Mouse (Mus musculus): ENCODE results near the gene Accsl.

Gene Accsl

GRCm38 (mm10) chr2:93874606-93875005, 5.6 kb upstream of the Accsl start:
- in situ Hi-C loops (cut with MseI, MboI): no loop called here

- in situ Hi-C loops (cut with MseI, MboI): no loop called here
These were observed 5.2 kb upstream of the Accsl start for GRCm38 (mm10) chr2:93874227-93874514.

GRCm38 (mm10) chr2:93873449-93874226, 4.7 kb upstream of the Accsl start:
- in situ Hi-C loops (cut with MseI, MboI): no loop called here

- in situ Hi-C loops (cut with MseI, MboI): no loop called here
These were observed 3.3 kb upstream of the Accsl start for GRCm38 (mm10) chr2:93872257-93872656.

GRCm38 (mm10) chr2:93871411-93871925, 2.5 kb upstream of the Accsl start:
- in situ Hi-C loops (cut with MseI, MboI): no loop called here

GRCm38 (mm10) chr2:93870842-93871241, 1.9 kb upstream of the Accsl start:
- in situ Hi-C loops (cut with MseI, MboI): no loop called here

- in situ Hi-C loops (cut with MseI, MboI): loop anchor here (5.0 kb wide), 2 partner anchors 129 to 134 kb away; partner anchors contain the start of gene Gm27027 (in 1 of the 2)
These were observed 391 bp downstream of the Accsl start for GRCm38 (mm10) chr2:93868566-93868965.

GRCm38 (mm10) chr2:93863229-93863628, 5.7 kb downstream of the Accsl start:
- in situ Hi-C loops (cut with MseI, MboI): no loop called here

GRCm38 (mm10) chr2:93858845-93859244, 10.1 kb downstream of the Accsl start:
- in situ Hi-C loops (cut with MseI, MboI): no loop called here

- in situ Hi-C loops (cut with MseI, MboI): no loop called here
These were observed 17.7 kb downstream of the Accsl start for GRCm38 (mm10) chr2:93851303-93851702.

GRCm38 (mm10) chr2:93850317-93850944, 18.5 kb downstream of the Accsl start:
- in situ Hi-C loops (cut with MseI, MboI): no loop called here

- in situ Hi-C loops (cut with MseI, MboI): no loop called here
These were observed 19.4 kb downstream of the Accsl start, which contains the start of gene Accs for GRCm38 (mm10) chr2:93849505-93850089. Accs (minus strand) TSS chr2:93849943.

- in situ Hi-C loops (cut with MseI, MboI): no loop called here
These were observed 27.6 kb downstream of the Accsl start for GRCm38 (mm10) chr2:93841349-93841748.

- in situ Hi-C loops (cut with MseI, MboI): no loop called here
These were observed 28.8 kb downstream of the Accsl start for GRCm38 (mm10) chr2:93840109-93840508.

GRCm38 (mm10) chr2:93838931-93839330, 30.0 kb downstream of the Accsl start:
- in situ Hi-C loops (cut with MseI, MboI): no loop called here

GRCm38 (mm10) chr2:93836232-93836785, 32.6 kb downstream of the Accsl start:
- in situ Hi-C loops (cut with MseI, MboI): no loop called here

- in situ Hi-C loops (cut with MseI, MboI): no loop called here
These were observed 33.4 kb downstream of the Accsl start for GRCm38 (mm10) chr2:93835596-93835995.

- in situ Hi-C loops (cut with MseI, MboI): no loop called here
These were observed 45.4 kb downstream of the Accsl start for GRCm38 (mm10) chr2:93823519-93823918.

- in situ Hi-C loops (cut with MseI, MboI): no loop called here
These were observed 46.8 kb downstream of the Accsl start, which contains the start of gene Ext2 for GRCm38 (mm10) chr2:93822045-93822749. Ext2 (minus strand) TSS chr2:93822568.

GRCm38 (mm10) chr2:93817791-93818190, 51.2 kb downstream of the Accsl start:
- in situ Hi-C loops (cut with MseI, MboI): no loop called here

- in situ Hi-C loops (cut with MseI, MboI): no loop called here
These were observed 55.6 kb downstream of the Accsl start for GRCm38 (mm10) chr2:93813343-93813742.

GRCm38 (mm10) chr2:93811812-93812211, 57.1 kb downstream of the Accsl start:
- in situ Hi-C loops (cut with MseI, MboI): no loop called here
